Mouse (Mus musculus) CH12F3 (cell line): ENCODE results near the gene Mtf2.
"Not testable (repeated sequence)": the region's sequence is repeated elsewhere in the genome, so short reads cannot be mapped to it uniquely, and the experiment has no call there.

Source experiments
- in situ Hi-C: fragments of 300-500 bp; cut with MboI; formaldehyde crosslinking; loops from 2 replicates; pipeline ENCODE4 v1.14.3; 2020; ENCODE audit warnings: low sequenced_read_pairs

Gene Mtf2

DNA sequence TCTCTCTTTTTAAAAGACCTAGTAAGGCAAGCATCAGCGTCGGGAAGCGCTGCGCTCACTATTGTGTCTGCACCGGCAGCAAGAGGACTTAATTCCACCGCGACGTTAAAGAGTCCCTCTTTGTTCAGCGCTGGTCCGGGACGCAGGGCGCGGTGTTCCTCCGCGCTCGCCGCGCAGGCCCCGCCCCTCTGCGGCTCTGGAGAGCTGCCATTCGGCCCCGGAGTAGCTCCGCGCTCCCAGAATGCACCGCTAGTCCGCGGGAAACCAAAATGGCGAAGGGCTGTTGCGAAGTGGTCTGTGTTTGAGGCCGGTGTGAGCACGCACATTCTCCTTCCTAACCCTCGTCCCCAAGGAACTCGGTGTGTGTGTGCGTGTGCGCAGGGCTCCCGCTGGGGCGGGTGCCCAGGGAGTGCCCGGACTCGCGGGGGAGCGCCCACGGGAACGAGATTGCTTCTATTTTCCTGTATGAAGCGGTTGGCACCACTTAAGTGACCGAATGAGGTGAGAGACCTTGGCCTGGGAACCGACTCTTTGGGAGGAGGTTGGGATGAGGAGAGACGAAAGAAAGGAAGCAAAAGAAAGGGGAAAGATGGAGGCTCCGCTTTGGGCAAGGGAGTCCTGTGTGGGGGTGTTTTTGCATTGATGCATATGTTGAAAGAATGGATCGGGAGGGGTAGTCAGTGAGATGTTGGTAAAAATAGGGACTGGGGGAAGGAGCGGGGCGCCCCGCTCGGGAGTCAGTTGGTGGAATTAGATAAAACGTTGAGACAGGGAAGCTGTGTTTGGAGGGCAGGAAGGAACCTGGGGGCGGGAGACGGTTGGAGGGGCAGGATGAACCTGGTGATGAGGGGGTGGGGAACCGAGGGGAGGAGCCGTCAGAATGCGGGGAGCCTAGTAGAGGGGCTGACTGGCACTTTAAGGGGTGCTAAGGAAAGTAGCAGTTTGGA lies at the start of gene Mtf2:
Gene Mtf2, plus strand, starts transcription at position 210 of the 947 bp plus-strand sequence.
- in situ Hi-C loops, result no loop called here

GRCm38 (mm10) chr5:108017232-108017631 lies 48.2 kb upstream of the Mtf2 start:
- in situ Hi-C loops, result no loop called here

GRCm38 (mm10) chr5:108019367-108019766 lies 46.1 kb upstream of the Mtf2 start:
- in situ Hi-C loops, result no loop called here

- in situ Hi-C loops, result no loop called here
Observed at GRCm38 (mm10) chr5:108021346-108021745, 44.1 kb upstream of the Mtf2 start.

GRCm38 (mm10) chr5:108028230-108028629 lies 37.2 kb upstream of the Mtf2 start:
- in situ Hi-C loops, result no loop called here

- in situ Hi-C loops, result not testable (repeated sequence)
Observed at GRCm38 (mm10) chr5:108028797-108029536, 36.5 kb upstream of the Mtf2 start.

DNA sequence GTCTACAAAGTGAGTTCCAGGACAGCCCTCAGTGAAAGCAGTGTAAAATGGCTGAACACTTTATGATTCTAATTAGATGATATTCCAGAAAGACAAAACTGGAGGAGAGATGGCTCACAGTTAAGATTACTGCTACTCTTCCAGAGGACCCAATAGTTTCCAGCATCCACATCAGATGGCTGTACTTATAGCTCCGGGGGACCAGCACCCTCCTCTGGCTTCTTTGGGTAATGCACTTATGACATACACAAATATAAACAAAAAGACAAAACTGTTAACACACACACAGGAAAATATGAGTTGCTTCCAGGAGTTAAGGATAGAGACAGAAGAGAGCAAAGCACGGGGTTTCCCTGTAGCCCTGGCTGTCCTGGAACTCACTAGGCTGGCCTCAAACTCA lies 35.5 kb upstream of the Mtf2 start:
- in situ Hi-C loops, result no loop called here

GRCm38 (mm10) chr5:108031267-108031666 lies 34.2 kb upstream of the Mtf2 start:
- in situ Hi-C loops, result no loop called here

- in situ Hi-C loops, result no loop called here
Observed at GRCm38 (mm10) chr5:108034194-108034593, 31.3 kb upstream of the Mtf2 start.

GRCm38 (mm10) chr5:108035523-108035922 lies 30.0 kb upstream of the Mtf2 start:
- in situ Hi-C loops, result no loop called here

GRCm38 (mm10) chr5:108042061-108042460 lies 23.4 kb upstream of the Mtf2 start:
- in situ Hi-C loops, result no loop called here

GRCm38 (mm10) chr5:108043908-108044307 lies 21.6 kb upstream of the Mtf2 start:
- in situ Hi-C loops, result no loop called here

DNA sequence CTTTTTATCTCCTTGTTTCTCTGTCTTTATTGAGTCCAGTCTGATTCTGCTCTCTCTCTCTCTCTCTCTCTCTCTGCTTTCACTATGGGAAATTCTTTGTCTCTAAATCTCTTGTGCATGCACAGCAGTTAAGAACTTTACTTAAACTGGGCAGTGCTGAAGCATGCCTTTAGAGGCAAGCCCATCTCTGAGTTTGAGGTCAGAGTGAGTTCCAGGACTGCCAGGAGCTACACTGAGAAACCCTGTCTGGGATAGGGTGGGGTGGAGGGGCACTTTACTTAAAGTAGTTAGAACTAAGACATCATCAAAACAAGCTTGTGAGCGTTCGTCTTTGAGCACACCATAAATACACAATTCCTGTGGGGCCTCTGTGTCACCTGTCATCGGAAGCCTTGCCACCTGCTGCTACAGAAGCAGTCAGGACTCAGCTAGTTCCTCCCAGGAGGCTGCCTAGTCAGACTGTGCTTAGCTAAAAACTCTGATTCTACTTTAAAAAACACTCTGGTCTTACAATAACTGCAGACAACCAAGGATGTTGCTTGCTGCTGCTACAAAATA lies 15.7 kb upstream of the Mtf2 start:
- in situ Hi-C loops, result no loop called here

- in situ Hi-C loops, result no loop called here
Observed at GRCm38 (mm10) chr5:108051026-108051425, 14.4 kb upstream of the Mtf2 start.

- in situ Hi-C loops, result not testable (repeated sequence)
Observed at GRCm38 (mm10) chr5:108051727-108052126, 13.7 kb upstream of the Mtf2 start.

GRCm38 (mm10) chr5:108052200-108052599 lies 13.3 kb upstream of the Mtf2 start:
- in situ Hi-C loops, result no loop called here

DNA sequence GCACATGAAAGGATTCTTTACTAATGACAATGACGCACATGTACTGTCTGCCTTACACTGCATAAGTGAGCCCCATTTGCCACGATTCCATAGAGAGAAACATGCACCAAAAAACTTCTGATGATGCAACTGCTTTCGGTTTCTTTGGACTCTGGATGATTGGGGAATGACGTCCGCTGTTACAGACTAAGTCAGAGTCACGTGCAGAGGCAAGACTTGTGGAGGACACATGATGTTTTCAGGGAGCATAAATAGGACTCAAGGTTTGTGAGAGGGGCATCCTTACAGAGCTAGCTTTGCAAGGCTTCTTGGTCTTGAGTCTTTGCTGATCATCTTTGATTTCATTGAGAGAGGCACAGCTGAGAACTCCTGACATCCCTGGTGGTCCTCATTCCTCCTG lies 11.9 kb upstream of the Mtf2 start:
- in situ Hi-C loops, result no loop called here

DNA sequence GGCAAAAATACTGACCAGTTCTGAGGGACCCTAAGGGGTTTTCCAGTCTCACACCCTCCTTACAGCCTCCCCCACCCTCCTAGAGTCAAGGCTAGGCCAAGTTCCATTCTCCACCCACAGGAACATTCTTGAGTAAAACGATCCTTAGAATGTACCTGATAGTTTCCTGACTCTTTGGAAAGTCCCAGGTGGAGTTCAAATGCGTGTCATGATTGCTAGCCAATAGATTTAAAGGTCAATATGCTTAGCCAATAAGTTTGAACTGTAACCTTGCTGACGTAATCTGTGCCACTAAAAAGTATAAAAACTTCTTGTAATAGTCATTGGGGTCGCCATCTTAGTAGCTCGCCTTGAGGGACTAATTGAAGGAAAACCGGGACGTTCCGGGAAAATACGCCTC lies 5.1 kb upstream of the Mtf2 start:
- in situ Hi-C loops, result no loop called here

- in situ Hi-C loops, result no loop called here
Observed at GRCm38 (mm10) chr5:108072301-108072700, 6.8 kb downstream of the Mtf2 start.

DNA sequence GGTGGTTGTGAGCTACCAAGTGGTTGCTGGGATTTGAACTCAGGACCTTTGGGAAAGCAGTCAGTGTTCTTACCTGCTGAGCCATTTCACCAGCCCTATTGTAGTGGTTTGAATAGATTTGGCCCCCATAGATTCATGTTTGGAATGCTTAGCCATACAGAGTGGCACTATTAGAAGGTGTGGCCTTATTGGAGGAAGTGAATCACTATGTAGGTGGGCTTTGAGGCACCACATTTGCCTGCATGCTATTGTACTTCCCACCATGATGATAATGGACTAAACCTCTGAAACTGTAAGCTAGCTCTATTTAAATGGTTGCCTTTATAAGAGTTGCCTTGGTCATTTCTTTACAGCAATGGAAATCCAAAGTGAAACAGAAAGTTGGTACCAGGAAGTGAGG lies 10.8 kb downstream of the Mtf2 start:
- in situ Hi-C loops, result no loop called here

DNA sequence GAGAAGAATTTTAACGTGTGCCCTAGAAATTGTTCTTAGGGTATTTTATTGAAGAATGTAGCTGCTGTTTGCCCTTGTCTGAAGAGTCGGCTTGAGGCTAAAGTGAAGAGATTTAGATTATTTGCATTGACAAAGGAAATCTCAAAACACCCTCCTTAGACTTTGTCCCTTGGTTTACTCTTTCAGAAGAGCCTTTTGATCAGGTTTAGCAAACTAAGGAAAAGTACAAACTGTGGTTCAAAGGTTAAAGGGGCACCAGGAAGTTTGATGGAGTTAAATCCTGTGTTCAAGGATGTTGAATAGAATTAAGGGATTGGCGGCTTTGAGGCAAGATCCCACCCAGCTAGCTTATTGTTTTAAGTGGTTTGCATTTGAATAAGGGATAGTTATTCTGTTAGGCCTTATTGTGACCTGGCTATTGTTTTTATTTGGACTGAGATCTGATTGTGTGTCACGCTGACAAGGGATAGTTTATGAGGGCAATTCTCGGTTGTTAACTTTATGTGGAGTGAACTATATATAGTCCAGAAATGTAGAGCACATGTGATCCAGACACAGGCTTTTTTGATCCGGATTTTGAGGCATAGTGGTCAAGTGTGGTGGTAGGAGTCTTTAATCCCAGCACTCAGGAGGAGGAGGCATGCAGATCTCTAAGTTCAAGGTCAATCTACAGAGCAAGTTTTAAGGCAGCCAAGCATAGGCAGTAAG lies 11.5 kb downstream of the Mtf2 start:
- in situ Hi-C loops, result no loop called here
